In genomic region chr7:99661071-99661470, GRCm38 (mm10) we compare ENCODE assay signal across 16 mouse cellular contexts. TPM values are rescaled to one million over a fixed set of nuclear protein-coding genes. Genes with fewer than 3 reads are reported as not detected.
"Had no signal": no experiment of that assay in that cellular context is flagged by ENCODE, and none has a peak within 500 bp of the region (broad histone marks: within the 10 kb centered on the region; RNA-seq: fewer than 3 reads in every experiment).

No protein-coding gene starts in this region.

- H3K4me3 ChIP-seq: neural tube, embryonic 12.5 days; neural tube, embryonic 13.5 days; neural tube, embryonic 15.5 days; stomach, embryonic 15.5 days had no signal

- H3K9me3 ChIP-seq: neural tube, embryonic 12.5 days; neural tube, embryonic 13.5 days; neural tube, embryonic 15.5 days; stomach, embryonic 15.5 days had no signal

- DNase-seq: retina, postnatal 1 day; right cerebral cortex, adult 18-20 months; right cerebral cortex, postnatal 25 days; spleen, adult 18-20 months; thymus, adult 18-20 months; thymus, adult 2 months; thymus, postnatal 14 days; thymus, postnatal 25 days; thymus, postnatal 36 days; thymus, postnatal 4 days had no signal

- H3K36me3 ChIP-seq: neural tube, embryonic 12.5 days; neural tube, embryonic 13.5 days; neural tube, embryonic 15.5 days; stomach, embryonic 15.5 days had no signal

- H3K27ac ChIP-seq: neural tube, embryonic 12.5 days; neural tube, embryonic 13.5 days; neural tube, embryonic 15.5 days; stomach, embryonic 15.5 days; stomach, postnatal 0 days had no signal

- H3K4me2 ChIP-seq: neural tube, embryonic 12.5 days; neural tube, embryonic 13.5 days; neural tube, embryonic 15.5 days; stomach, embryonic 15.5 days had no signal

- H3K27me3 ChIP-seq: neural tube, embryonic 12.5 days; neural tube, embryonic 13.5 days had no signal

- H3K9ac ChIP-seq: neural tube, embryonic 12.5 days; neural tube, embryonic 13.5 days; neural tube, embryonic 15.5 days; stomach, embryonic 15.5 days had no signal

RNA-seq across cellular contexts. Expression of gene Tpbgl, which starts 34.2 kb away (rescaled TPM):
- total RNA-seq: neutrophil, adult 5-6 weeks had no signal

RNA-seq across cellular contexts. Expression of gene Slco2b1, which starts 50.1 kb away (rescaled TPM):
- total RNA-seq: neutrophil, adult 5-6 weeks had no signal
